Comparison of ENCODE assay signal across 27 mouse cellular contexts in genomic region chr13:98152759-98153158, GRCm38 (mm10). TPM values are rescaled to one million over a fixed set of nuclear protein-coding genes. Genes with fewer than 3 reads are reported as not detected.
DNase-seq lines count a peak whose midpoint lies in the region; ATAC-seq and TF ChIP-seq lines count a peak whose summit lies in the region.
"Had no signal": no experiment of that assay in that cellular context is flagged by ENCODE, and none has a peak within 500 bp of the region (broad histone marks: within the 10 kb centered on the region; RNA-seq: fewer than 3 reads in every experiment).

No protein-coding gene starts in this region.

- TF ChIP-seq EP300 in heart, postnatal 0 days (IDR thresholded peaks at IDR 0.05; ENCODE audit: low read depth), result no peak

- 45% methylated on average over 8 of the region's 8 CpGs for WGBS in heart, postnatal 0 days
- 62% methylated on average over 8 of the region's 8 CpGs for WGBS in heart, embryonic 11.5 days (ENCODE audit: insufficient replicate concordance)

- H3K4me2 ChIP-seq in heart, postnatal 0 days (ENCODE audit: low read depth, low read length), result no peak overlapping the region
- H3K4me2 ChIP-seq in heart, embryonic 11.5 days, result no peak overlapping the region
- H3K4me2 ChIP-seq: embryonic facial prominence, embryonic 13.5 days; embryonic facial prominence, embryonic 15.5 days; forebrain, embryonic 12.5 days had no signal

- no peak overlapping the region for H3K4me3 ChIP-seq in heart, postnatal 0 days (ENCODE audit: low read depth, low read length)
- H3K4me3 ChIP-seq in heart, embryonic 11.5 days (ENCODE audit: low read depth, low read length), result no peak overlapping the region
- peak overlapping the region; percentile 55 for H3K4me3 ChIP-seq in megakaryocyte, embryonic 14.5 days (replicated peaks)
- H3K4me3 ChIP-seq in left cerebral cortex, adult 2 months, result no peak overlapping the region
- H3K4me3 ChIP-seq: embryonic facial prominence, embryonic 13.5 days; embryonic facial prominence, embryonic 15.5 days; erythroblast, embryonic 14.5 days; forebrain, embryonic 10.5 days; forebrain, embryonic 12.5 days had no signal

- intact Hi-C loops in left cerebral cortex, adult 2 months (cut with DNase I), result no loop called here

- H3K4me1 ChIP-seq in heart, postnatal 0 days (ENCODE audit: control insufficient read depth, insufficient read depth), result peaks cover 15% of the 10 kb centered on the region
- peaks cover 6% of the 10 kb centered on the region for H3K4me1 ChIP-seq in heart, embryonic 11.5 days (ENCODE audit: control insufficient read depth, insufficient read depth, low read length)
- peaks cover 3% of the 10 kb centered on the region; the same call in 1 of the 2 replicates for H3K4me1 ChIP-seq in megakaryocyte, embryonic 14.5 days
- H3K4me1 ChIP-seq: embryonic facial prominence, embryonic 13.5 days; embryonic facial prominence, embryonic 15.5 days had no signal

- H3K9me3 ChIP-seq in heart, postnatal 0 days (replicated peaks; ENCODE audit: control insufficient read depth, low read length), result no peaks in the 10 kb centered on the region
- H3K9me3 ChIP-seq in heart, embryonic 11.5 days (replicated peaks; ENCODE audit: control insufficient read depth, low read length), result no peaks in the 10 kb centered on the region
- H3K9me3 ChIP-seq in megakaryocyte, embryonic 14.5 days, result no peaks in the 10 kb centered on the region
- H3K9me3 ChIP-seq: embryonic facial prominence, embryonic 13.5 days; embryonic facial prominence, embryonic 15.5 days; forebrain, embryonic 10.5 days; forebrain, embryonic 12.5 days had no signal

- 0 out of 2 replicates have a peak, but pooled peaks have one; percentile 44 for ATAC-seq in heart, postnatal 0 days (ENCODE audit: insufficient read depth, low read depth)
- ATAC-seq in heart, embryonic 11.5 days (replicated peaks; ENCODE audit: insufficient number of reproducible peaks, low FRiP score, low TSS enrichment), result no peak
- no peak for ATAC-seq in megakaryocyte, adult 5-6 weeks (ENCODE audit: poor library complexity, severe bottlenecking)
- ATAC-seq: CD4-positive, CD25-positive, alpha-beta regulatory T cell, adult 4 months; forebrain, embryonic 14.5 days had no signal

- no peak for TF ChIP-seq CTCF in heart, postnatal 0 days (IDR thresholded peaks at IDR 0.05; ENCODE audit: low read depth)
- TF ChIP-seq CTCF in left cerebral cortex, adult 2 months (IDR thresholded peaks at IDR 0.05), result no peak

- DNase-seq in heart, adult 11 months, result peak; percentile 87
- no peak for DNase-seq in heart, adult 18-20 months
- no peak for DNase-seq in heart, postnatal 0 days (ENCODE audit: low spot score)
- DNase-seq in left cerebral cortex, adult 2 months (ENCODE audit: extremely low spot score in 1 of 2, low spot score in 2 of 2), result no peak
- DNase-seq: adrenal gland, adult 2 months; adrenal gland, postnatal 10 days; adrenal gland, postnatal 25 days; B cell, adult 2 months; cerebellum, adult 11 months; cerebellum, adult 18-20 months; cerebellum, adult 8-10 months; cerebellum, adult 9-11 months; cerebellum, postnatal 14 days; cerebellum, postnatal 36 days; embryo, embryonic 11 days had no signal

- no peak overlapping the region for H3K9ac ChIP-seq in heart, postnatal 0 days (replicated peaks; ENCODE audit: low read depth, low read length)
- no peak overlapping the region for H3K9ac ChIP-seq in heart, embryonic 11.5 days (ENCODE audit: low read depth, low read length)
- H3K9ac ChIP-seq: embryonic facial prominence, embryonic 13.5 days; embryonic facial prominence, embryonic 15.5 days; forebrain, embryonic 12.5 days had no signal

- H3K36me3 ChIP-seq in heart, postnatal 0 days (replicated peaks; ENCODE audit: control insufficient read depth, insufficient read depth, low read length), result no peaks in the 10 kb centered on the region
- H3K36me3 ChIP-seq in heart, embryonic 11.5 days (ENCODE audit: control insufficient read depth, insufficient read depth, low read length), result no peaks in the 10 kb centered on the region
- H3K36me3 ChIP-seq in megakaryocyte, embryonic 14.5 days (replicated peaks; ENCODE audit: low read length), result no peaks in the 10 kb centered on the region
- H3K36me3 ChIP-seq: embryonic facial prominence, embryonic 13.5 days; embryonic facial prominence, embryonic 15.5 days; forebrain, embryonic 10.5 days; forebrain, embryonic 12.5 days had no signal

- H3K27ac ChIP-seq in heart, postnatal 0 days (ENCODE audit: low read depth), result no peak overlapping the region
- no peak overlapping the region for H3K27ac ChIP-seq in heart, embryonic 11.5 days (ENCODE audit: low read depth, low read length)
- H3K27ac ChIP-seq in left cerebral cortex, adult 2 months, result no peak overlapping the region
- H3K27ac ChIP-seq: embryonic facial prominence, embryonic 13.5 days; embryonic facial prominence, embryonic 15.5 days; forebrain, embryonic 10.5 days; forebrain, embryonic 12.5 days had no signal

- H3K27me3 ChIP-seq in heart, postnatal 0 days (ENCODE audit: control insufficient read depth, insufficient read depth, low read length), result no peaks in the 10 kb centered on the region
- H3K27me3 ChIP-seq in heart, embryonic 11.5 days (ENCODE audit: control insufficient read depth, insufficient read depth, low read length), result no peaks in the 10 kb centered on the region
- H3K27me3 ChIP-seq in megakaryocyte, embryonic 14.5 days (replicated peaks), result peaks cover 7% of the 10 kb centered on the region
- H3K27me3 ChIP-seq: CH12.LX; embryonic facial prominence, embryonic 13.5 days; embryonic facial prominence, embryonic 15.5 days; forebrain, embryonic 12.5 days had no signal

RNA-seq across cellular contexts. Expression of gene Arhgef28, which starts 53.5 kb away (rescaled TPM):
- total RNA-seq in heart, adult 18-20 months (2021), result 1 to 10 TPM; 5.1 to 7.9 TPM
- total RNA-seq in heart, postnatal 0 days (2014; rRNA removed; ENCODE audit: low replicate concordance), result 10.5 and 16.2 TPM in 2 replicates
- polyA plus RNA-seq in heart, postnatal 0 days (2015; fragmentation: Nextera tagmentation; extraction: Ambion mirVana), result 6.9 and 7.2 TPM in 2 replicates
- 11.0 and 12.5 TPM in 2 replicates for polyA plus RNA-seq in heart, embryonic 11.5 days (2014; fragmentation: Nextera tagmentation; extraction: Ambion mirVana)
- polyA plus RNA-seq in megakaryocyte, embryonic 14.5 days (2012; ENCODE audit: insufficient read depth, low replicate concordance), result not detected in 2 replicates
- 0.25 TPM in 1 of 2 replicates, not detected in the other for total RNA-seq in megakaryocyte, adult 5-6 weeks (2015)
- 0.04 and 0.18 TPM in 2 replicates for total RNA-seq in megakaryocyte, adult 5-6 weeks (2017)
- total RNA-seq in left cerebral cortex, adult 2 months (2021), result 10 to 100 TPM; 37.4 to 40.7 TPM
- total RNA-seq: MEL had no signal
